Mouse (Mus musculus) bone marrow, adult 2 months (tissue): ENCODE measurements around the gene Elmo1. TPM values are rescaled to one million over a fixed set of nuclear protein-coding genes. Genes with fewer than 3 reads are reported as not detected.

Source experiments
- H3K27ac ChIP-seq: fragments of 200-500 bp; 2 replicates; pipeline ENCODE4 v1.5.1; 2012; ENCODE audit warnings: low read depth, mild to moderate bottlenecking, control low read depth, inconsistent platforms, low read length; ENCODE audit not compliant: control insufficient read depth, poor library complexity, insufficient read depth
- H3K4me1 ChIP-seq: fragments of 200-500 bp; 2 replicates; pipeline ENCODE4 v1.6.1; 2011; ENCODE audit warnings: low read length; ENCODE audit not compliant: control insufficient read depth, insufficient read depth
- H3K4me3 ChIP-seq: fragments of 200-500 bp; replicated peaks from 2 replicates; pipeline ENCODE3; 2011; ENCODE audit warnings: mild to moderate bottlenecking, low read depth, low read length, control low read depth; ENCODE audit not compliant: control insufficient read depth
- CTCF ChIP-seq: fragments of 200-500 bp; IDR thresholded peaks from 2 replicates; pipeline ENCODE4 v1.5.1; 2011; ENCODE audit warnings: low read length, control low read depth; ENCODE audit not compliant: control insufficient read depth, insufficient read depth
- POLR2A ChIP-seq: fragments of 200-500 bp; IDR thresholded peaks from 2 replicates; pipeline ENCODE4 v1.6.1; 2011; ENCODE audit warnings: low read depth, mild to moderate bottlenecking, control low read depth, low read length, borderline replicate concordance; ENCODE audit not compliant: control insufficient read depth
- whole genome bisulfite sequencing: fragments of 180-500 bp; shearing (Covaris S2); methylation state at CpG from one replicate; pipeline ENCODE4 v1.1.7; 2018; 5-methylcytosine and 5-hydroxymethylcytosine counted together
- polyA plus RNA-seq: library from polyadenylated mRNA; stranded (reverse); fragments of >200 nt; gene quantifications from 2 replicates; pipeline ENCODE4 v1.2.4, GENCODE M21; 2011; ENCODE audit warnings: low replicate concordance; ENCODE audit not compliant: missing spikeins, insufficient read depth, insufficient read length

The Elmo1 gene
- polyA plus RNA-seq, 1 experiment = 13.2 TPM

- Histone ChIP-seq H3K4me1 (no peaks in the 10 kb centered on the region), H3K4me3 (no peak overlapping the region), H3K27ac (no peak overlapping the region)
- 75% methylated on average over 5 of the region's 5 CpGs for WGBS
- no peak for TF ChIP-seq POLR2A
- no peak for TF ChIP-seq CTCF
Measured at GRCm38 (mm10) chr13:20416691-20417660, 326.6 kb downstream of the Elmo1 start.

GRCm38 (mm10) chr13:20430998-20431397, 340.6 kb downstream of the Elmo1 start:
- 82% methylated on average over 6 of the region's 6 CpGs for WGBS
- no peak overlapping the region for H3K27ac ChIP-seq
- no peak for TF ChIP-seq CTCF
- H3K4me3 ChIP-seq = no peak overlapping the region
- no peaks in the 10 kb centered on the region; the same call in none of the 2 replicates for H3K4me1 ChIP-seq

- TF ChIP-seq POLR2A (no peak), CTCF (no peak)
- Histone ChIP-seq H3K4me1 (no peaks in the 10 kb centered on the region; the same call in none of the 2 replicates), H3K4me3 (no peak overlapping the region), H3K27ac (no peak overlapping the region)
- 65% methylated on average over 4 of the region's 4 CpGs for WGBS
Measured at GRCm38 (mm10) chr13:20433221-20433858, 342.9 kb downstream of the Elmo1 start.

- H3K27ac ChIP-seq = no peak overlapping the region
- no peak for TF ChIP-seq CTCF
- no peak for TF ChIP-seq POLR2A
- H3K4me3 ChIP-seq = no peak overlapping the region
- WGBS = 83% methylated on average over 4 of the region's 4 CpGs
- H3K4me1 ChIP-seq = no peaks in the 10 kb centered on the region; the same call in none of the 2 replicates
Measured at GRCm38 (mm10) chr13:20434071-20434470, 343.7 kb downstream of the Elmo1 start.

GRCm38 (mm10) chr13:20439488-20439887, 349.1 kb downstream of the Elmo1 start:
- WGBS = 83% methylated on average over 1 of the region's 1 CpGs
- no peak overlapping the region for H3K27ac ChIP-seq
- no peaks in the 10 kb centered on the region for H3K4me1 ChIP-seq

GRCm38 (mm10) chr13:20450831-20451353, 360.5 kb downstream of the Elmo1 start:
- H3K27ac ChIP-seq = no peak overlapping the region
- no peak for TF ChIP-seq POLR2A
- no peak overlapping the region for H3K4me3 ChIP-seq
- no peaks in the 10 kb centered on the region for H3K4me1 ChIP-seq
- WGBS = 82% methylated on average over 7 of the region's 7 CpGs

More at GRCm38 (mm10) chr13:20439488-20439887, 349.1 kb downstream of the Elmo1 start:
- H3K4me3 ChIP-seq = no peak overlapping the region
- TF ChIP-seq CTCF (no peak), POLR2A (no peak)

- no peak overlapping the region for H3K27ac ChIP-seq
- TF ChIP-seq POLR2A (no peak), CTCF (no peak)
- WGBS = 70% methylated on average over 1 of the region's 1 CpGs
- no peaks in the 10 kb centered on the region for H3K4me1 ChIP-seq
- no peak overlapping the region for H3K4me3 ChIP-seq
Measured at GRCm38 (mm10) chr13:20454357-20454756, 364.0 kb downstream of the Elmo1 start.

GRCm38 (mm10) chr13:20460096-20460495, 369.7 kb downstream of the Elmo1 start:
- TF ChIP-seq POLR2A (no peak), CTCF (no peak)
- Histone ChIP-seq H3K27ac (no peak overlapping the region), H3K4me1 (no peaks in the 10 kb centered on the region), H3K4me3 (no peak overlapping the region)
- 85% methylated on average over 6 of the region's 6 CpGs for WGBS
